25 mouse cellular contexts compared by ENCODE assay signal in genomic region chr8:44838431-44838830, GRCm38 (mm10).
A peak's percentile ranks its signal among the peaks of the same experiment; 100 is the strongest.
DNase-seq lines count a peak whose midpoint lies in the region; ATAC-seq and TF ChIP-seq lines count a peak whose summit lies in the region.
"Had no signal": no experiment of that assay in that cellular context is flagged by ENCODE, and none has a peak within 500 bp of the region (broad histone marks: within the 10 kb centered on the region; RNA-seq: fewer than 3 reads in every experiment).

No protein-coding gene starts in this region.

- no peaks in the 10 kb centered on the region for H3K4me1 ChIP-seq in hindbrain, postnatal 0 days (ENCODE audit: insufficient read depth, low read length)
- H3K4me1 ChIP-seq in hindbrain, embryonic 16.5 days (ENCODE audit: control insufficient read depth, insufficient read depth, low read depth, low read length), result no peaks in the 10 kb centered on the region
- H3K4me1 ChIP-seq: embryonic facial prominence, embryonic 10.5 days; embryonic facial prominence, embryonic 12.5 days had no signal

- no peak for TF ChIP-seq CTCF in hindbrain, postnatal 0 days (IDR thresholded peaks at IDR 0.05; ENCODE audit: low read depth)
- no peak for TF ChIP-seq CTCF in Patski (IDR thresholded peaks at IDR 0.05)

- H3K27me3 ChIP-seq in hindbrain, postnatal 0 days (ENCODE audit: insufficient read depth, low read length), result no peaks in the 10 kb centered on the region
- H3K27me3 ChIP-seq in hindbrain, embryonic 16.5 days (replicated peaks; ENCODE audit: control insufficient read depth, insufficient read depth, low read length), result no peaks in the 10 kb centered on the region
- no peaks in the 10 kb centered on the region for H3K27me3 ChIP-seq in Patski
- H3K27me3 ChIP-seq: CH12.LX; embryonic facial prominence, embryonic 12.5 days; forebrain, embryonic 13.5 days; forebrain, embryonic 15.5 days had no signal

- 78% methylated on average over 8 of the region's 8 CpGs for WGBS in hindbrain, postnatal 0 days
- 82% methylated on average over 8 of the region's 8 CpGs for WGBS in hindbrain, embryonic 16.5 days

- H3K9ac ChIP-seq in hindbrain, postnatal 0 days (replicated peaks; ENCODE audit: low read length), result no peak overlapping the region
- H3K9ac ChIP-seq in hindbrain, embryonic 16.5 days (ENCODE audit: low read depth, low read length), result no peak overlapping the region
- H3K9ac ChIP-seq: embryonic facial prominence, embryonic 12.5 days; forebrain, embryonic 13.5 days; forebrain, embryonic 15.5 days; forebrain, postnatal 0 days had no signal

- CTCF ChIA-PET in Patski (lab: Charles Lee), result interaction anchor here (1.1 kb wide), 2 partner anchors 11 to 33 kb away, joined by 3 to 4 read pairs; no protein-coding TSS in a partner anchor

- ATAC-seq in cerebellum, adult (ENCODE audit: insufficient number of reproducible peaks, low FRiP score, low TSS enrichment), result no peak
- no peak for ATAC-seq in hindbrain, postnatal 0 days
- ATAC-seq in hindbrain, embryonic 16.5 days, result no peak
- ATAC-seq in Patski, result no peak
- ATAC-seq: CD4-positive, CD25-positive, alpha-beta regulatory T cell, adult 4 months; forebrain, embryonic 13.5 days had no signal

- H3K9me3 ChIP-seq in hindbrain, postnatal 0 days (ENCODE audit: low read length), result no peaks in the 10 kb centered on the region
- no peaks in the 10 kb centered on the region for H3K9me3 ChIP-seq in hindbrain, embryonic 16.5 days (ENCODE audit: control insufficient read depth, low read length)
- H3K9me3 ChIP-seq: embryonic facial prominence, embryonic 10.5 days; embryonic facial prominence, embryonic 12.5 days; forebrain, embryonic 13.5 days; forebrain, embryonic 15.5 days had no signal

- in situ Hi-C loops in Patski (cut with MboI; ENCODE audit: low pct_unique_long_range_greater_than_20kb), result no loop called here

- POLR2A ChIA-PET in Patski (lab: Charles Lee), result no interaction called here

- no peak overlapping the region for H3K27ac ChIP-seq in hindbrain, postnatal 0 days
- H3K27ac ChIP-seq in hindbrain, embryonic 16.5 days (ENCODE audit: low read depth, low read length), result no peak overlapping the region
- H3K27ac ChIP-seq: embryonic facial prominence, embryonic 10.5 days; embryonic facial prominence, embryonic 12.5 days; forebrain, embryonic 13.5 days; forebrain, embryonic 15.5 days had no signal

- H3K36me3 ChIP-seq in hindbrain, postnatal 0 days (ENCODE audit: insufficient read depth, low read length), result no peaks in the 10 kb centered on the region
- no peaks in the 10 kb centered on the region for H3K36me3 ChIP-seq in hindbrain, embryonic 16.5 days (ENCODE audit: control insufficient read depth, insufficient read depth, low read length)
- H3K36me3 ChIP-seq: embryonic facial prominence, embryonic 10.5 days; embryonic facial prominence, embryonic 12.5 days; forebrain, embryonic 15.5 days; G1E had no signal

- no peak overlapping the region for H3K4me2 ChIP-seq in hindbrain, postnatal 0 days (ENCODE audit: low read depth, low read length)
- H3K4me2 ChIP-seq in hindbrain, embryonic 16.5 days (ENCODE audit: low read length), result no peak overlapping the region
- H3K4me2 ChIP-seq: embryonic facial prominence, embryonic 12.5 days; forebrain, embryonic 13.5 days; forebrain, embryonic 15.5 days had no signal

- peak; percentile 19 to 35 for DNase-seq in cerebellum, postnatal 10 days
- DNase-seq in hindbrain, postnatal 0 days (ENCODE audit: low spot score), result peak; percentile 26
- peak; percentile 24 for DNase-seq in Patski (ENCODE audit: low read depth, low spot score)
- DNase-seq in retina, embryonic 14.5 days (ENCODE audit: low spot score), result peak; percentile 47
- no peak for DNase-seq in right cerebral cortex, postnatal 25 days
- no peak for DNase-seq in layer of hippocampus, adult 18-20 months (ENCODE audit: low spot score in 2 of 2)
- DNase-seq: adrenal gland, adult 2 months; adrenal gland, postnatal 10 days; adrenal gland, postnatal 25 days; B cell, adult 2 months; cerebellum, adult 11 months; cerebellum, adult 18-20 months; cerebellum, adult 8-10 months; cerebellum, adult 9-11 months; cerebellum, postnatal 25 days; forebrain, postnatal 0 days had no signal

- no peak overlapping the region for H3K4me3 ChIP-seq in hindbrain, postnatal 0 days (ENCODE audit: low read length)
- no peak overlapping the region for H3K4me3 ChIP-seq in hindbrain, embryonic 16.5 days (ENCODE audit: low read length)
- H3K4me3 ChIP-seq: embryonic facial prominence, embryonic 10.5 days; embryonic facial prominence, embryonic 12.5 days; forebrain, embryonic 13.5 days; forebrain, embryonic 15.5 days had no signal

Comparison
In these comparisons a context has a peak if more than half of its experiments do, and no peak if none do; other contexts are left out.
1. DNase-seq: peak in cerebellum, postnatal 10 days (2 of 2), hindbrain, postnatal 0 days (single experiment), Patski (single experiment) and retina, embryonic 14.5 days (single experiment); none in right cerebral cortex, postnatal 25 days (single experiment) and layer of hippocampus, adult 18-20 months (0 of 2).